Mouse (Mus musculus) neutrophil, adult 5-6 weeks (primary cell): ENCODE results near the gene Nmral1. TPM values are rescaled to one million over a fixed set of nuclear protein-coding genes. Genes with fewer than 3 reads are reported as not detected.

Experiments used
- ATAC-seq: fragments of 151-379, 151-347 bp; 2 replicates; pipeline ENCODE4 v1.8.0; 2017; ENCODE audit warnings: mild to moderate bottlenecking, moderate TSS enrichment; ENCODE audit not compliant: insufficient number of reproducible peaks, poor library complexity, low FRiP score, severe bottlenecking; ENCODE audit errors: extremely low read depth
- total RNA-seq: library from RNA; stranded (forward); fragments of 200-1000 nt; gene quantifications from 2 replicates; pipeline ENCODE4 v1.2.3, GENCODE M21; 2017

Nmral1 gene
- total RNA-seq, 1 experiment from 2014 or later: 12.3 TPM

DNA sequence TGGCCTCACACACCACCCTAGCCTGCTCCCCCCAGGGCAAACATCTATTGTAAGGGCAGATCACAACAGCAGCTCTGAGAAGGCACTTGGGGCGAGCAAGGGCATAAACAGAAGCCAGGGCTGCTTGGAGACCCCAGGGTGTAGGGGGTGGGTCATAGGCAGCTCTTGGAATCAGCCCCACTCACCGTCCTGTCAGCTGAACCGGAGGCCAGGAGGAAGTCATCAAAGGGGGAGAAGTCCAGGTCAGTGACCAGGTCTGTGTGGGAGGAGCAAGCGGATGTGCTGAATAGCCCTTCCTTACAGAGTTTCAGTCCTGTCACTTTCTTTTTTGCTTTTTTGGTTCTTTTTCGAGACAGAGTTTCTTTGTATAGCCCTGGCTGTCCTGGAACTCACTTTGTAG, 48.8 kb downstream of the Nmral1 start:
- ATAC-seq: no peak

DNA sequence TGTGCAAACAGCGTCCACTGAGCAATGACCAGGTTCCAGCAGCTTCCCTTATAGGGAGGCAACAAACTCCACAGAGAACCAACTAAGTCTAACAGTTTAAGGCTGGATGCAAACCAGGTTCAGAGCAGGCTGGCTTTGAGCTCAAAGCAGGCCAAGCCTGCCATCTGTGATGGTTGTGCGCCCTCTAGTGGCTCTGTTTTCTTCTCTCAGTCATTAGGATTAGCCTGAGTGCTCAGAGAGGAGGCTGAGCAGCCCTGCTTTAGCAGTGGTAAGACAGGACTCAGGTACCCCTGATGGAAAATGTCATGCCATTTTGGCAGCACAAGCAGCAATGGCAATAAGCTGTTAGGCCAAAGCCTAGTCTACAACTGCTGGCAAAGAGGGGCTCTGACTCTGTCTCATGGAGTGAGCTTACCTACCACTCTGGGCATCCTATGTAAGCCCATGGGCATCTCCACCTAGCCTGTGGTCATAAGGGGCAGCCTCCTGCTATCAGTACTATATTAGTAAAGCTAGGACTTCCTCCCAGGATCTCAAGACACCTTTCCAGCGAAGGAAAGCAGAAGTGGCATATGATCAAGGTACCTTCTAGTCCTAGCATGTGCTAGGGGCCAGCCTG, 51.9 kb downstream of the Nmral1 start:
- ATAC-seq: peak; percentile 84

DNA sequence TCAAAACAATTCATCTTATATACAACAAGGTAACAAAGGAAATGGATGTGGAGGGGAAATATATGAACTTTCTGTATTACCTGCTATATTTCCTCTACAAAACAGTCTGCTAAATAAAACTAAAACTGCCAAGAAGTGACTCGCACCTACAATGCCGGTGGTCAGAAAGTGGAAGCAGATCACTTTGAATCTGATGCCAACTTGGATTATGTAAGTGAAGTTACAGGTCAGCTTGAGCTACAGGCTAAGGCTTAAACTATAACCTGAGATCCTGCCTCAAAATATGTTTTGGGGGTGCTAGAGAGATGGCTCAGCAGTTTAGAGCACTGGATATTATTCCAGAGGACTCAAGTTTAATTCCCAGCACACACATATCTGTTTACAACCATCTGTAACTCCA, 53.4 kb downstream of the Nmral1 start:
- ATAC-seq: no peak

DNA sequence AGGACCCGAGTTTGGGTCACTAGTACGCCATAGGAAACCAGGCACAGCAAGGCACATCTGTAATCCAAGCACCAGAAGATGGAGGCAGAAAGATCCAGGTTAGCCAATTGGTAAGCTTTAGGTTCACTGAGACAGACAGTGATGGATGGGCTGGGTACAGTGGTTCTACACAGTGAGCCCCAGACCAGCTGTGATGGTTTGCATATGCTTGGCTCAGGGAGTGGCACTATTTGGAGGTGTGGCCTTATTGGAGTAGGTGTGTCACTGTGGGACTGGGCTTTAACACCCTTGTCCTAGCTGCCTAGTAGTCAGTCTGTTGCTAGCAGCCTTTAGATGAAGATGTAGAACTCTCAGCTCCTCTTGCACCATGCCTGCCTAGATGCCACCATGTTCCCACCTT, 55.4 kb downstream of the Nmral1 start:
- ATAC-seq: no peak

DNA sequence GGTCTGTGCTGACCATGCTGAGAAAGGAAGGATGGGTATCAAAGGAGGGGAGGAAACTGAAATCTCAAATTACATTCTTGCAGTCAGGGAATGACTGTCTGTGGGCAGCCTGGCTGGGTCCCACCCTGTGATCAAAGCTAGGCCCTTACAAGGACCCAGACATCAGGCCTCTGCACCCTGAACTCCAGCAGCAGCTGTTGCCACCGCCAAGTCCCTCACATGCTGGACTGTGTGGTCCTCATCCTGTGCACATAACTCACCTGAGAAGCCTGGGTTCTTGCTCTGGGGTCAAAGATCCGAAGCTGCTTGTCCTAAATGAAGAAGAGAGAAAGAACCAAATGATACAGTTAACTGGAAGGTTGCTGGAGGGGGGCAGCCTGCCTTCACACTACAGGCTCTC, 57.6 kb downstream of the Nmral1 start:
- no peak for ATAC-seq

Other genes with a start within 250 kb of the Nmral1 start
- 0.35 and 1.8 TPM in 2 replicates for gene Srl, start 177.5 kb downstream of the Nmral1 start, total RNA-seq
- 8.0 and 8.5 TPM in 2 replicates for gene Tfap4, start 159.5 kb downstream of the Nmral1 start, total RNA-seq
- gene Glis2, start 124.6 kb downstream of the Nmral1 start, total RNA-seq: not detected in 2 replicates
- 14.2 and 15.4 TPM in 2 replicates for gene Pam16, start 94.4 kb downstream of the Nmral1 start, total RNA-seq
- 0.12 and 1.4 TPM in 2 replicates for gene Vasn, start 79.4 kb downstream of the Nmral1 start, total RNA-seq
- 24.2 and 33.9 TPM in 2 replicates for gene Dnaja3, start 79.4 kb downstream of the Nmral1 start, total RNA-seq
- 59.7 and 65.6 TPM in 2 replicates for gene Coro7, start 39.6 kb downstream of the Nmral1 start, total RNA-seq
- 70.6 and 97.2 TPM in 2 replicates for gene Hmox2, start 7.0 kb upstream of the Nmral1 start, total RNA-seq
- 22.6 and 23.4 TPM in 2 replicates for gene Cdip1, start 70.9 kb upstream of the Nmral1 start, total RNA-seq
- 0.58 and 2.6 TPM in 2 replicates for gene 4930562C15Rik, start 116.1 kb upstream of the Nmral1 start, total RNA-seq
- 33.1 and 36.3 TPM in 2 replicates for gene Ubald1, start 161.0 kb upstream of the Nmral1 start, total RNA-seq
- 78.8 and 85.0 TPM in 2 replicates for gene Mgrn1, start 166.9 kb upstream of the Nmral1 start, total RNA-seq
- 9.9 and 17.4 TPM in 2 replicates for gene Nudt16l1, start 219.4 kb upstream of the Nmral1 start, total RNA-seq
- gene Anks3, start 244.8 kb upstream of the Nmral1 start, total RNA-seq: 81.5 and 84.8 TPM in 2 replicates